Mouse (Mus musculus) cerebellum, adult (tissue): ENCODE results near the gene C530008M17Rik.
"Not testable (repeated sequence)": the region's sequence is repeated elsewhere in the genome, so short reads cannot be mapped to it uniquely, and the experiment has no call there.

Experiments
- ATAC-seq: cut with Nextera tagmentation; 2 replicates; pipeline ENCODE4 v1.9.2; 2017; ENCODE audit warnings: mild to moderate bottlenecking, moderate library complexity, mixed read lengths; ENCODE audit not compliant: insufficient number of reproducible peaks, low FRiP score, low TSS enrichment

Gene C530008M17Rik

GRCm38 (mm10) chr5:76869553-76869952, 213.2 kb downstream of the C530008M17Rik start:
- no peak for ATAC-seq

GRCm38 (mm10) chr5:76876106-76876758, 219.9 kb downstream of the C530008M17Rik start:
- ATAC-seq: no peak

- no peak for ATAC-seq
These were observed 227.8 kb downstream of the C530008M17Rik start for GRCm38 (mm10) chr5:76884107-76884506.

- no peak for ATAC-seq
These were observed 230.7 kb downstream of the C530008M17Rik start for GRCm38 (mm10) chr5:76887011-76887410.

- ATAC-seq: no peak
These were observed 236.3 kb downstream of the C530008M17Rik start for GRCm38 (mm10) chr5:76892608-76893007.

GRCm38 (mm10) chr5:76893084-76893483, 236.8 kb downstream of the C530008M17Rik start:
- no peak for ATAC-seq

GRCm38 (mm10) chr5:76902131-76902530, 245.8 kb downstream of the C530008M17Rik start:
- ATAC-seq: no peak

GRCm38 (mm10) chr5:76904713-76905404, 248.5 kb downstream of the C530008M17Rik start:
- no peak for ATAC-seq

GRCm38 (mm10) chr5:76905405-76906154, 249.3 kb downstream of the C530008M17Rik start, which contains the start of gene Aasdh:
TSS of gene Aasdh (minus strand) at chr5:76905514.
- peak; percentile 94 for ATAC-seq

- no peak for ATAC-seq
These were observed 249.8 kb downstream of the C530008M17Rik start for GRCm38 (mm10) chr5:76906155-76906499.

- ATAC-seq: no peak
These were observed 254.5 kb downstream of the C530008M17Rik start for GRCm38 (mm10) chr5:76910807-76911206.

GRCm38 (mm10) chr5:76912522-76912921, 256.2 kb downstream of the C530008M17Rik start:
- ATAC-seq: not testable (repeated sequence)

- ATAC-seq: no peak
These were observed 266.5 kb downstream of the C530008M17Rik start for GRCm38 (mm10) chr5:76922833-76923232.
